In genomic region chr10:102636507-102636906, GRCm38 (mm10) we compare ENCODE assay signal across 21 mouse cellular contexts.
DNase-seq lines count a peak whose midpoint lies in the region; TF ChIP-seq lines count a peak whose summit lies in the region.
"Had no signal": no experiment of that assay in that cellular context is flagged by ENCODE, and none has a peak within 500 bp of the region (broad histone marks: within the 10 kb centered on the region; RNA-seq: fewer than 3 reads in every experiment).

No protein-coding gene starts in this region.

- H3ac ChIP-seq in myocyte (ENCODE audit: control insufficient read depth, insufficient read length), result no peak overlapping the region

- no peaks in the 10 kb centered on the region for H3K36me3 ChIP-seq in myocyte (ENCODE audit: control insufficient read depth, insufficient read depth)
- H3K36me3 ChIP-seq: embryonic facial prominence, embryonic 15.5 days; forebrain, embryonic 10.5 days; heart, embryonic 10.5 days; hindbrain, embryonic 12.5 days had no signal

- no peaks in the 10 kb centered on the region for H3K27me3 ChIP-seq in myocyte (ENCODE audit: control insufficient read depth, insufficient read depth, insufficient read length)
- H3K27me3 ChIP-seq: embryonic facial prominence, embryonic 15.5 days; hindbrain, embryonic 12.5 days had no signal

- TF ChIP-seq POLR2A in myocyte (IDR thresholded peaks at IDR 0.05; ENCODE audit: insufficient read length, low read depth), result no peak

- H3K4me2 ChIP-seq in myocyte (ENCODE audit: low read depth), result peak overlapping the region; percentile 30
- H3K4me2 ChIP-seq: embryonic facial prominence, embryonic 15.5 days; hindbrain, embryonic 12.5 days had no signal

- no peaks in the 10 kb centered on the region for H3K79me2 ChIP-seq in myocyte (ENCODE audit: control insufficient read depth, insufficient read depth)

- peak; percentile 1 for DNase-seq in kidney, adult 9 months
- no peak for DNase-seq in kidney, adult 8-10 months
- peak; percentile 5 for DNase-seq in kidney, postnatal 14 days
- no peak for DNase-seq in kidney, postnatal 4 days
- DNase-seq in large intestine, adult 2 months (ENCODE audit: low read depth, low spot score), result peak; percentile 40
- DNase-seq in right cerebral cortex, postnatal 25 days, result no peak
- DNase-seq: adrenal gland, adult 2 months; adrenal gland, postnatal 25 days; cerebellum, adult 18-20 months; cerebellum, adult 9-11 months; cerebellum, postnatal 36 days; gastrocnemius, adult 2 months; gastrocnemius, postnatal 25 days; heart, postnatal 10 days; heart, postnatal 4 days had no signal

- no peak overlapping the region for H3K4me3 ChIP-seq in myocyte
- H3K4me3 ChIP-seq: embryonic facial prominence, embryonic 15.5 days; erythroblast, embryonic 14.5 days; forebrain, embryonic 10.5 days; gastrocnemius, adult 2 months; heart, embryonic 10.5 days; hindbrain, embryonic 12.5 days had no signal

- 11% methylated on average over 2 of the region's 2 CpGs for WGBS in large intestine, adult 2 months

TF ChIP-seq in myocyte, 11 proteins besides CTCF, POLR2A, EP300 and RAD21:
- TF ChIP-seq REST (IDR thresholded peaks at IDR 0.05; ENCODE audit: insufficient read depth, insufficient read length) (no peak), USF1 (IDR thresholded peaks at IDR 0.05; ENCODE audit: low read depth) (no peak), MYOG (IDR thresholded peaks at IDR 0.05; ENCODE audit: control insufficient read depth in 1 of 3, insufficient read depth in 1 of 3, insufficient read length in 2 of 3, low read depth in 2 of 3) (no peak), MYOD1 (IDR thresholded peaks at IDR 0.05; ENCODE audit: control insufficient read depth in 1 of 3, insufficient read length in 2 of 3, low read depth in 2 of 3) (no peak), E2F4 (IDR thresholded peaks at IDR 0.05; ENCODE audit: insufficient read depth) (no peak), POLR2AphosphoS2 (IDR thresholded peaks at IDR 0.05; ENCODE audit: insufficient read length, low read depth) (no peak)

Comparison
In these comparisons a context has a peak if more than half of its experiments do, and no peak if none do; other contexts are left out.
1. DNase-seq: peak in kidney, adult 9 months (single experiment), kidney, postnatal 14 days (single experiment) and large intestine, adult 2 months (single experiment); none in kidney, adult 8-10 months (0 of 2), kidney, postnatal 4 days (0 of 2) and right cerebral cortex, postnatal 25 days (single experiment).